In the genomic region with DNA sequence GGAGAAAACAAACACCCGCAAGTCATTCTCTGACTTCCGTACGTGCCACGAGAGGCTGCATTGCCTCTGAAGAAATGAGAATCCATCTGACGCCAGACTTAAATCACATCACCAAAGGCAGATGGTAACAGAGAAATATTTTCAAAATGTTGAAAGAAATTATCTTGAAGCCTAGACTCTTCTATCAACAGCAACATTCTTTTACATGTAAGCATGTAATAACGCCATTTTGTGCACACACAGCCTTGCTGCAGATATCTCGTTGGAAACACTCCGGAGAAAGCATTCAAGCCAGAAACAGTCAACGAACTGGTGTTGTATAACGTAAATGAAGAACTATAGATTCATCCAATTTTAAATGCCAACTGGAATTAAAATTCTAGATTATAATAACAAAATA, we compare ENCODE assay signal across 30 mouse cellular contexts.
"Had no signal": no experiment of that assay in that cellular context is flagged by ENCODE, and none has a peak within 500 bp of the region (broad histone marks: within the 10 kb centered on the region; RNA-seq: fewer than 3 reads in every experiment).

No protein-coding gene starts in this region.

- H3K27ac ChIP-seq: gastrocnemius, adult 2 months; heart, embryonic 10.5 days; hindbrain, embryonic 10.5 days; hindbrain, embryonic 12.5 days; hindbrain, embryonic 14.5 days; intestine, embryonic 15.5 days; left cerebral cortex, adult 2 months; limb, embryonic 10.5 days; limb, embryonic 12.5 days; liver, embryonic 13.5 days; liver, embryonic 15.5 days had no signal

- ATAC-seq: hindbrain, embryonic 16.5 days; inflammation-experienced regulatory T-cells, adult 6 months; intestine, embryonic 15.5 days; intestine, postnatal 0 days; liver, postnatal 0 days had no signal

- H3K4me2 ChIP-seq: heart, embryonic 12.5 days; hindbrain, embryonic 12.5 days; hindbrain, embryonic 14.5 days; intestine, embryonic 15.5 days; limb, embryonic 12.5 days; liver, embryonic 11.5 days; liver, embryonic 13.5 days; liver, embryonic 15.5 days had no signal

- H3K4me3 ChIP-seq: gastrocnemius, adult 2 months; heart, embryonic 10.5 days; heart, embryonic 12.5 days; hindbrain, embryonic 10.5 days; hindbrain, embryonic 12.5 days; intestine, embryonic 15.5 days; left cerebral cortex, adult 2 months; limb, embryonic 10.5 days; limb, embryonic 12.5 days; liver, embryonic 13.5 days; liver, embryonic 15.5 days had no signal

- H3K27me3 ChIP-seq: heart, embryonic 12.5 days; hindbrain, embryonic 12.5 days; intestine, embryonic 15.5 days; limb, embryonic 12.5 days; liver, embryonic 13.5 days; liver, embryonic 15.5 days had no signal

- DNase-seq: gastrocnemius, adult 2 months; gastrocnemius, postnatal 10 days; gastrocnemius, postnatal 25 days; heart, adult 18-20 months; heart, postnatal 10 days; heart, postnatal 4 days; kidney, adult 18-20 months; kidney, adult 8-10 months; kidney, postnatal 10 days; kidney, postnatal 25 days; kidney, postnatal 4 days; layer of hippocampus, adult 9-11 months; layer of hippocampus, postnatal 36 days; liver; liver, embryonic 13.5 days; liver, postnatal 0 days had no signal

- H3K9me3 ChIP-seq: heart, embryonic 10.5 days; heart, embryonic 12.5 days; hindbrain, embryonic 10.5 days; hindbrain, embryonic 12.5 days; intestine, embryonic 15.5 days; limb, embryonic 10.5 days; limb, embryonic 12.5 days; liver, embryonic 13.5 days; liver, embryonic 15.5 days had no signal

- H3K36me3 ChIP-seq: heart, embryonic 10.5 days; heart, embryonic 12.5 days; hindbrain, embryonic 10.5 days; hindbrain, embryonic 12.5 days; intestine, embryonic 15.5 days; limb, embryonic 10.5 days; limb, embryonic 12.5 days; liver, embryonic 13.5 days; liver, embryonic 15.5 days had no signal

- H3K4me1 ChIP-seq: heart, embryonic 10.5 days; heart, embryonic 12.5 days; intestine, embryonic 15.5 days; limb, embryonic 12.5 days; liver, embryonic 13.5 days; liver, embryonic 15.5 days had no signal

- H3K9ac ChIP-seq: heart, embryonic 12.5 days; hindbrain, embryonic 12.5 days; hindbrain, embryonic 14.5 days; intestine, embryonic 15.5 days; limb, embryonic 12.5 days; liver, embryonic 13.5 days; liver, embryonic 15.5 days; liver, postnatal 0 days had no signal
